Mouse (Mus musculus) MEL (cell line): ENCODE data around the gene Tgfb1. TPM values are rescaled to one million over a fixed set of nuclear protein-coding genes. Genes with fewer than 3 reads are reported as not detected.
A peak's percentile ranks its signal among the peaks of the same experiment; 100 is the strongest.

Experiments used
- DNase-seq: peaks from one replicate; pipeline ENCODE4 v3.0.0; 2011; ENCODE audit warnings: low read depth, low spot score
- H3K27ac ChIP-seq: 2 replicates; pipeline ENCODE4 v1.5.1; 2012; ENCODE audit warnings: low read depth, mild to moderate bottlenecking, control low read depth, low read length, moderate library complexity; ENCODE audit not compliant: control insufficient read depth
- H3K27me3 ChIP-seq, 2 experiments: fragments of 150-350 bp in 1 of 2; sonication (generic) in 1 of 2; 2 replicates each; pipeline ENCODE4 v1.6.1; 2012; ENCODE audit warnings: low read length in 2 of 2, mild to moderate bottlenecking in 2 of 2, improper control_type of control experiment in 1 of 2, moderate library complexity in 1 of 2; ENCODE audit not compliant: insufficient read depth in 2 of 2, control insufficient read depth in 1 of 2
- H3K36me3 ChIP-seq, 2 experiments: 2 replicates each; pipeline ENCODE4 v1.6.1; 2012 to 2014; ENCODE audit warnings: low read length in 2 of 2, improper control_type of control experiment in 1 of 2, inconsistent platforms in 1 of 2, mild to moderate bottlenecking in 1 of 2; ENCODE audit not compliant: insufficient read depth in 2 of 2, control insufficient read depth in 1 of 2
- H3K4me1 ChIP-seq, 2 experiments: fragments of 150-350 bp in 1 of 2; sonication (generic) in 1 of 2; 2 replicates each; pipeline ENCODE4 v1.6.1; 2012; ENCODE audit warnings: low read length in 2 of 2, improper control_type of control experiment in 1 of 2, mild to moderate bottlenecking in 1 of 2; ENCODE audit not compliant: insufficient read depth in 2 of 2, control insufficient read depth in 1 of 2
- H3K4me3 ChIP-seq, 2 experiments: fragments of 150-350 bp in 1 of 2; sonication (generic) in 1 of 2; 2 replicates each; pipeline ENCODE4 v1.5.1; 2012; ENCODE audit warnings: low read depth in 2 of 2, low read length in 2 of 2, mild to moderate bottlenecking in 2 of 2, moderate library complexity in 2 of 2, control low read depth in 1 of 2, improper control_type of control experiment in 1 of 2; ENCODE audit not compliant: control insufficient read depth in 1 of 2, insufficient read depth in 1 of 2
- H3K79me2 ChIP-seq: 2 replicates; pipeline ENCODE4 v1.6.1; 2012; ENCODE audit warnings: mild to moderate bottlenecking, low read length, moderate library complexity; ENCODE audit not compliant: control insufficient read depth, poor library complexity, insufficient read depth
- H3K9ac ChIP-seq: 2 replicates; pipeline ENCODE4 v1.6.1; 2012; ENCODE audit warnings: low read depth, mild to moderate bottlenecking, control low read depth, low read length, moderate library complexity; ENCODE audit not compliant: control insufficient read depth, poor library complexity, severe bottlenecking
- H3K9me3 ChIP-seq: fragments of 150-350 bp; sonication (generic); replicated peaks from 2 replicates; pipeline ENCODE4 v1.6.1; 2012; ENCODE audit warnings: mild to moderate bottlenecking, low read length, improper control_type of control experiment, moderate library complexity; ENCODE audit not compliant: insufficient read depth
- BHLHE40 ChIP-seq: IDR thresholded peaks from 2 replicates; pipeline ENCODE4 v1.6.1; 2012; ENCODE audit warnings: low read depth, mild to moderate bottlenecking, inconsistent platforms, low read length, improper control_type of control experiment, borderline replicate concordance
- CTCF ChIP-seq, 3 experiments: IDR thresholded peaks in 2 of 3; conservative IDR thresholded peaks in 1 of 3; 2 replicates each; pipeline ENCODE4 v1.5.1; 2011 to 2012; ENCODE audit warnings: low read length in 3 of 3, low read depth in 2 of 3, mild to moderate bottlenecking in 2 of 3, improper control_type of control experiment in 1 of 3, inconsistent platforms in 1 of 3, mixed read lengths in 1 of 3, moderate library complexity in 1 of 3; ENCODE audit not compliant: control insufficient read depth in 1 of 3, insufficient read depth in 1 of 3, poor library complexity in 1 of 3, severe bottlenecking in 1 of 3
- ELF1 ChIP-seq: IDR thresholded peaks from 2 replicates; pipeline ENCODE4 v1.6.1; 2014; ENCODE audit warnings: low read depth, mild to moderate bottlenecking, inconsistent platforms, low read length, improper control_type of control experiment, moderate library complexity
- GABPA ChIP-seq: IDR thresholded peaks from 2 replicates; pipeline ENCODE4 v1.6.1; 2012; ENCODE audit warnings: low read depth, mild to moderate bottlenecking, inconsistent platforms, low read length, improper control_type of control experiment, moderate library complexity
- MEF2A ChIP-seq: IDR thresholded peaks from 2 replicates; pipeline ENCODE4 v1.6.1; 2014; ENCODE audit warnings: low read depth, mild to moderate bottlenecking, inconsistent platforms, low read length, improper control_type of control experiment; ENCODE audit not compliant: poor library complexity, insufficient replicate concordance, severe bottlenecking; ENCODE audit errors: extremely low read depth
- MXI1 ChIP-seq: IDR thresholded peaks from 2 replicates; pipeline ENCODE4 v1.6.1; 2011; ENCODE audit warnings: mild to moderate bottlenecking, low read depth, low read length, improper control_type of control experiment
- MYB ChIP-seq: IDR thresholded peaks from 2 replicates; pipeline ENCODE4 v1.6.1; 2011; ENCODE audit warnings: mild to moderate bottlenecking, low read depth, low read length, improper control_type of control experiment
- MYC ChIP-seq: IDR thresholded peaks from 2 replicates; pipeline ENCODE4 v1.6.1; 2011; ENCODE audit warnings: low read depth, mild to moderate bottlenecking, low read length, improper control_type of control experiment, moderate library complexity
- POLR2AphosphoS2 ChIP-seq: IDR thresholded peaks from 2 replicates; pipeline ENCODE4 v1.6.1; 2011; ENCODE audit warnings: low read length, improper control_type of control experiment
- RCOR1 ChIP-seq: IDR thresholded peaks from 2 replicates; pipeline ENCODE4 v1.6.1; 2012; ENCODE audit warnings: low read depth, mild to moderate bottlenecking, inconsistent platforms, low read length, improper control_type of control experiment
- UBTF ChIP-seq: IDR thresholded peaks from 2 replicates; pipeline ENCODE4 v1.6.1; 2012; ENCODE audit warnings: low read depth, mild to moderate bottlenecking, inconsistent platforms, low read length, improper control_type of control experiment, moderate library complexity, borderline replicate concordance; ENCODE audit not compliant: insufficient read depth
- USF2 ChIP-seq, 2 experiments: IDR thresholded peaks; 2 replicates each; pipeline ENCODE4 v1.6.1; 2011 to 2012; ENCODE audit warnings: improper control_type of control experiment in 2 of 2, low read length in 2 of 2, borderline replicate concordance in 1 of 2, inconsistent platforms in 1 of 2, low read depth in 1 of 2, mild to moderate bottlenecking in 1 of 2; ENCODE audit not compliant: insufficient read depth in 1 of 2
- ZC3H11A ChIP-seq: IDR thresholded peaks from 2 replicates; pipeline ENCODE4 v1.6.1; 2012; ENCODE audit warnings: low read depth, mild to moderate bottlenecking, inconsistent platforms, low read length, improper control_type of control experiment
- ZNF384 ChIP-seq: IDR thresholded peaks from 2 replicates; pipeline ENCODE4 v1.6.1; 2012; ENCODE audit warnings: low read depth, mild to moderate bottlenecking, inconsistent platforms, low read length, improper control_type of control experiment
- polyA plus RNA-seq, 2 experiments: library from polyadenylated mRNA; stranded (reverse) in 1 of 2; unstranded in 1 of 2; fragments of >175 nt in 1 of 2; fragments of >200 nt in 1 of 2; gene quantifications; 2 replicates each; pipeline versions ENCODE4 v1.2.1 to v1.2.4; 2012; ENCODE audit warnings: low replicate concordance in 2 of 2, low read depth in 1 of 2; ENCODE audit not compliant: insufficient read length in 2 of 2, insufficient read depth in 1 of 2, missing spikeins in 1 of 2
- total RNA-seq: library from RNA; depleted of rRNA; stranded (reverse); fragments of 300-350 nt; gene quantifications from 2 replicates; pipeline ENCODE4 v1.2.3, GENCODE M21; 2012

The Tgfb1 gene
- total and polyA plus RNA-seq, 3 experiments: 108 to 489 (median 164) TPM

GRCm38 (mm10) chr7:25676085-25676781 lies 10.6 kb upstream of the Tgfb1 start:
- no peak overlapping the region for H3K9ac ChIP-seq
- peaks cover 2% of the 10 kb centered on the region; the same call in 1 of the 2 replicates for H3K79me2 ChIP-seq
- peaks cover 0 to 23% of the 10 kb centered on the region in 2 experiments; a peak in 2 of 4 replicates for H3K36me3 ChIP-seq
- H3K27ac ChIP-seq: no peak overlapping the region
- no peak for DNase-seq
- TF ChIP-seq GABPA (no peak), MYC (no peak), USF2 (IDR thresholded peaks at IDR 0.05; ENCODE audit: borderline replicate concordance in 1 of 2, insufficient read depth in 1 of 2, low read depth in 1 of 2, low read length in 2 of 2) (no peak), MEF2A (no peak), MYB (no peak)
- TF ChIP-seq, all 39 proteins: peak for 0
- H3K4me3 ChIP-seq: no peak overlapping the region
- H3K9me3 ChIP-seq: no peaks in the 10 kb centered on the region
- no peaks in the 10 kb centered on the region for H3K27me3 ChIP-seq
- peaks cover 4 to 28% of the 10 kb centered on the region in 2 experiments; a peak in 2 of 4 replicates for H3K4me1 ChIP-seq

GRCm38 (mm10) chr7:25677013-25677412 lies 9.8 kb upstream of the Tgfb1 start:
- H3K4me1 ChIP-seq: peaks cover 4 to 29% of the 10 kb centered on the region in 2 experiments; a peak in 2 of 4 replicates
- no peaks in the 10 kb centered on the region for H3K9me3 ChIP-seq
- no peak overlapping the region for H3K9ac ChIP-seq
- no peak for DNase-seq
- H3K79me2 ChIP-seq: peaks cover 6% of the 10 kb centered on the region
- no peak overlapping the region for H3K27ac ChIP-seq
- no peak overlapping the region for H3K4me3 ChIP-seq
- no peak for TF ChIP-seq BHLHE40
- TF ChIP-seq MXI1: no peak
- TF ChIP-seq POLR2AphosphoS2: no peak
- TF ChIP-seq GABPA: no peak
- no peak for TF ChIP-seq MEF2A
- TF ChIP-seq CTCF (IDR thresholded peaks at IDR 0.05 in 2 of 3, conservative IDR thresholded peaks at IDR 0.05 in 1 of 3; ENCODE audit: control insufficient read depth in 1 of 3, insufficient read depth in 1 of 3, low read depth in 2 of 3, low read length in 3 of 3, poor library complexity in 1 of 3, severe bottlenecking in 1 of 3): no peak
- TF ChIP-seq UBTF: no peak
- TF ChIP-seq MYC: no peak
- TF ChIP-seq ZC3H11A: no peak
- peaks cover 0 to 23% of the 10 kb centered on the region in 2 experiments; a peak in 2 of 4 replicates for H3K36me3 ChIP-seq
- H3K27me3 ChIP-seq: no peaks in the 10 kb centered on the region

GRCm38 (mm10) chr7:25679971-25680370 lies 6.8 kb upstream of the Tgfb1 start:
- Histone ChIP-seq H3K79me2 (peaks cover 23% of the 10 kb centered on the region), H3K9me3 (no peaks in the 10 kb centered on the region), H3K9ac (peak overlapping the region; percentile 68), H3K27ac (peak overlapping the region; percentile 99), H3K36me3 (peaks cover 0 to 46% of the 10 kb centered on the region in 2 experiments; a peak in 2 of 4 replicates), H3K27me3 (no peaks in the 10 kb centered on the region), H3K4me1 (peaks cover 17 to 53% of the 10 kb centered on the region in 2 experiments), H3K4me3 (peak overlapping the region; percentile 27 to 46)
- TF ChIP-seq ELF1 (no peak), CTCF (IDR thresholded peaks at IDR 0.05 in 2 of 3, conservative IDR thresholded peaks at IDR 0.05 in 1 of 3; ENCODE audit: control insufficient read depth in 1 of 3, insufficient read depth in 1 of 3, low read depth in 2 of 3, low read length in 3 of 3, poor library complexity in 1 of 3, severe bottlenecking in 1 of 3) (peak in 1 of 3 experiments; percentile 38; a peak in 2 of 6 replicates), ZNF384 (no peak), RCOR1 (no peak)
- no peak for DNase-seq
